13 mouse cellular contexts compared by ENCODE assay signal in genomic region chr17:62058016-62058415, GRCm38 (mm10).
"Had no signal": no experiment of that assay in that cellular context is flagged by ENCODE, and none has a peak within 500 bp of the region (broad histone marks: within the 10 kb centered on the region; RNA-seq: fewer than 3 reads in every experiment).

No protein-coding gene starts in this region.

- H3K27ac ChIP-seq: kidney, embryonic 15.5 days; left cerebral cortex, adult 2 months; limb, embryonic 12.5 days; liver, embryonic 14.5 days; midbrain, embryonic 10.5 days; midbrain, embryonic 15.5 days; neural tube, embryonic 13.5 days had no signal

- H3K9me3 ChIP-seq: kidney, embryonic 15.5 days; limb, embryonic 12.5 days; midbrain, embryonic 10.5 days; midbrain, embryonic 15.5 days; neural tube, embryonic 13.5 days had no signal

- H3K9ac ChIP-seq: kidney, embryonic 15.5 days; limb, embryonic 12.5 days; liver, embryonic 14.5 days; midbrain, embryonic 15.5 days; neural tube, embryonic 13.5 days had no signal

- H3K27me3 ChIP-seq: kidney, embryonic 15.5 days; limb, embryonic 12.5 days; midbrain, embryonic 15.5 days; neural tube, embryonic 13.5 days had no signal

- H3K4me3 ChIP-seq: kidney, embryonic 15.5 days; left cerebral cortex, adult 2 months; limb, embryonic 12.5 days; midbrain, embryonic 10.5 days; midbrain, embryonic 15.5 days; neural tube, embryonic 13.5 days had no signal

- DNase-seq: kidney, postnatal 14 days; liver; lung, adult 18-20 months; lung, postnatal 36 days; right cerebral cortex, postnatal 14 days; thymus, postnatal 36 days had no signal

- ATAC-seq: midbrain, embryonic 15.5 days had no signal

- H3K4me2 ChIP-seq: kidney, embryonic 15.5 days; limb, embryonic 12.5 days; midbrain, embryonic 15.5 days; neural tube, embryonic 13.5 days had no signal

- H3K4me1 ChIP-seq: kidney, embryonic 15.5 days; midbrain, embryonic 10.5 days; midbrain, embryonic 15.5 days; neural tube, embryonic 13.5 days had no signal

- H3K36me3 ChIP-seq: kidney, embryonic 15.5 days; limb, embryonic 12.5 days; midbrain, embryonic 10.5 days; midbrain, embryonic 15.5 days; neural tube, embryonic 13.5 days had no signal
